Mouse (Mus musculus) CD4-positive naive resting alpha-beta T cell, adult 57 days (primary cell): ENCODE results near the gene Rbm12b1. TPM values are rescaled to one million over a fixed set of nuclear protein-coding genes. Genes with fewer than 3 reads are reported as not detected.

Experiments used
- total RNA-seq: library from RNA; stranded (reverse); gene quantifications from one replicate; pipeline ENCODE4 v1.2.4, GENCODE M21; 2023

Rbm12b1 gene
- total RNA-seq: 19.5 TPM

GRCm38 (mm10) chr4:12140141-12140567 is at the start of gene Rbm12b1:
Gene Rbm12b1 (plus strand): TSS chr4:12140264.

GRCm38 (mm10) chr4:12171318-12172091 is 31.4 kb downstream of the Rbm12b1 start, which contains the start of gene Fam92a:
Gene Fam92a (minus strand): TSS chr4:12172015.

Other genes with a start within 250 kb of the Rbm12b1 start
- not detected for gene Gm10604, start 159.0 kb upstream of the Rbm12b1 start, total RNA-seq
- gene Rbm12b2, start 50.8 kb upstream of the Rbm12b1 start, total RNA-seq: 26.6 TPM
- 7.5 TPM for gene Fam92a, start 31.8 kb downstream of the Rbm12b1 start, total RNA-seq